Mouse (Mus musculus): ENCODE measurements around the gene Prkag2.

The Prkag2 gene

GRCm38 (mm10) chr5:25047670-25048069 is 52.8 kb downstream of the Prkag2 start:
- no peak for DNase-seq (ENCODE audit: low read depth, low spot score)

GRCm38 (mm10) chr5:25046762-25047161 is 53.7 kb downstream of the Prkag2 start:
- no peak for DNase-seq (ENCODE audit: low read depth, low spot score)

DNA sequence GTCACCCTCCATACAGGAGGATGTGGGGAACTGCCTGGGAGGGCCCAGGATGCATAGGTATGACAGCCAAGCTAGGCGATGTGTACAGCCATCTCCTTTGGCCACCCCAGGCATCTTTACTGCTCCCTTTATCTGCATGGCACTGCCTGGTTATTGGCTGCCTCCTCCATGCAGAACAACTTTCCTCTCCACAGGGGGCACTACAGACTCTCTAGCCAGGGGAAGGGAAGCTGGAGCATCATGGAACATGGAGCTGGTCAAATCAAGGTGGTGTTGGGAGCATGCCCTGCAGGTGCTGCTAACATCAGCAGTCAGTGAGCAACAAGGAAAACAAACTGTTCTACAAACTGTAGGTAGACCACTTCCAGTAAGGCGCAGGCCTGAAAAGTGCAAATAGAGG is 56.4 kb downstream of the Prkag2 start:
- no peak for DNase-seq (ENCODE audit: low read depth, low spot score)

- no peak for DNase-seq (ENCODE audit: low read depth, low spot score)
Observed at GRCm38 (mm10) chr5:25041947-25042346, 58.5 kb downstream of the Prkag2 start.

GRCm38 (mm10) chr5:25041307-25041706 is 59.1 kb downstream of the Prkag2 start:
- no peak for DNase-seq (ENCODE audit: low read depth, low spot score)

- DNase-seq (ENCODE audit: low read depth, low spot score) = no peak
Observed at GRCm38 (mm10) chr5:25040903-25041302, 59.5 kb downstream of the Prkag2 start.

DNA sequence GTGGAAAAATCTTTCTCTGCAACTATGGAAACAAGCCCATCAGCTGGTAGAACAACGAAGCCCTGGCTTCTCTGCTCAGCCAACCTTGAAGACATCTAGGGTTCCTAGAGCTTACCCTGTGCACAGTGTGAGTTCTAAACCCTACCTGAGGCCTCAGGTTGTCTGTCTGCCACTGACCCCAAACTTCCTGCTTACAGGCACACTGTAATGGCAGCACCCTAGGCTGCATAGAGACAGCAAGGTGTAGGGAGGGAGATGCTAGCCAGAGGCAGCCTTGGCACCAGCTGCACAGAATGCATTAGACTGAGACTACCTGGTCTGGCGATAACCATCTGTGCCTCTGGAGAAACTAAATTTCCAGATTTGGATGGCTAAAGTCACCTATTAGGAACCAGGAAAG is 61.6 kb downstream of the Prkag2 start:
- DNase-seq (ENCODE audit: low read depth, low spot score) = no peak

- DNase-seq (ENCODE audit: low read depth, low spot score) = no peak
Observed at GRCm38 (mm10) chr5:25035391-25035790, 65.1 kb downstream of the Prkag2 start.

DNA sequence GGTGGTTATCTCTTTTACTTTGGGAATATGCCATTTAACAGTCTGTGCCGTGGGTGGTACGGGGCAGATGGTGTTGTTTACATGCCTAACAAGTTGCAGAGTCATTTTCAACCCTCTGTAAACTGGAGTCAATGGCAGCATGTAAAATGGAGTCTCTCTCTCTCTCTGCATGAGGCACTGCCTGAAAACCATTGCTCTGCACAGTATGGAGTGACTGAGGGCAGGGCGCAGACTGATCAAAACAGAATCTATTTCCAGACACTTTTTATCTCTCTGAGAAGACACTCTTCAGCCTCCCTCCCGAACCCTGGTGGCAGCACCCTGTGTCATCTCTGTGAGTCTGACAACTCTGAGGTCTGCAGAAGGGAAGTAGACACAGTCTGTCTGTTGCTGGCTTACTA is 69.0 kb downstream of the Prkag2 start:
- no peak for DNase-seq (ENCODE audit: low read depth, low spot score)

GRCm38 (mm10) chr5:25031037-25031436 is 69.4 kb downstream of the Prkag2 start:
- DNase-seq (ENCODE audit: low read depth, low spot score) = no peak

GRCm38 (mm10) chr5:25030276-25030681 is 70.2 kb downstream of the Prkag2 start:
- no peak for DNase-seq (ENCODE audit: low read depth, low spot score)

DNA sequence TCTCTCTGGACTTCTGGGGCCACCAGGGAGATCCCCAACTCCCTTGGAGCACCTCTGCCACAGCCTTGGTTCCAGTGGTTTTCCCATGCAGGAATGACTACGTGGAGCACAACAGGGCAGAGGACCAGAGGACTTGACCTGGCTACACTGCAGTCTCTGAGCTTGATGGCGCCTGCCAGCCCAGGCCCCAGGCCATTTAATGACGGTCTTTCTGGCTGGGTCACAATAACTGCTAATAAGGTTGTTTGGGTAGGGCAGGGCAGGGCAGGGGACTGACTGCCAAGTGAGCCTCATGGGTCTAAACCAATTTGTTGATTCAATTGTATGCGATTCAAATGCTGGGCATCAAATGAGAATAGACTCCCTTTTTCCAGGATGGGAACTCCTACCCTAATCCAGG is 72.8 kb downstream of the Prkag2 start:
- DNase-seq (ENCODE audit: low read depth, low spot score) = no peak

DNA sequence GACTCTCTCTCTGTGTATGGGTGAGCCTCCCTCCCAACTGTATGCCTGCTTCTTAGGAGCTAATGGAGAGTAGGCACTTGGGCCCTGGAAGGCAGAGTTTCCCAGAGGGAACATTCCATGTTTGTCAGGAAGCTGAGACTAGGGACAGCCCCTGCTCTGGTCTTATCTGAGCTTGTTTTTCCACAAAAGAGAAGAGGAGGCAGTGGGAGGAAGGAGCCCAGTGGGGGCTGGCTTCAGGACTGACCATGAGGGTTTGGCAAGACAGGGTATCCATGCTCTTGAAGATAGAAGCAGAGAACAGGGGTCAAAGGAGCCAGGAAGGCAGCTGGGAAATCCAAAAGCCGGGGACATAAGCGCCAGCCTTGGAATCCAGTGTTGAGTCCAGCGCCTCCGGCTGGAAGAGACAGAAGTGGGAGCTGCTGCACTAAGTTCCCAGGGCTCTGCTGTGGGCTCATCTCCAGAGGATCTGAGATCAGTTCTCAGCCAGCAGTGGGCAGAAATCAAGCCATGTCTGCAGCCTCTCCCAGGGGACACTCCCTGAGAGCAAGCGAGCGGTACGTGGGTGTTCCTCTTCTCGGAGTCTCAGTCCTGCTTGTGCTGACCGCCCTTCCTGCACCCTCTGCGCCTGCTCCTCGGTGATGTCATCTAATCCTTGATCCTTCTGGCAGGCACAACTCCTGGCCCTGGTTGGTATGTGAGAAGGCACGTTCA is 75.0 kb downstream of the Prkag2 start:
- DNase-seq (ENCODE audit: low read depth, low spot score) = no peak

DNA sequence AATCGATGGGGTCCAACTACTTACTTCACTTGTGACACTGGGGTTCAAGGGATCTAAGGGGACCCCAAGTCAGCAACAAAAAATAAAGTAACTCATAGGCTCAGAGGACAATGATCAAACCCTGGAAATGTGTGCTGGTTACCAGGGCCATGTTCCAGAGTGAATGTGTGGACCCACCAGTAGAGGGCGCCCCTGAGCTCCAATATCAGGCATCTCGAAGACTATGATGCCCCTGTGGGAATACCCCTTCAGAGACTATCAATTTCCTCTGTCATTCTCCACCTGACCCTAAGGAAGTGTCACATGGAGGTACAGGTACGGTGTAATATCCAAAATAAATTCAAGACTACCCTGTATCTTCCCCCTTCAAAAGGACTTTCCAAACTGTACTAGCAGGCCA is 77.5 kb downstream of the Prkag2 start:
- DNase-seq (ENCODE audit: low read depth, low spot score) = no peak

DNA sequence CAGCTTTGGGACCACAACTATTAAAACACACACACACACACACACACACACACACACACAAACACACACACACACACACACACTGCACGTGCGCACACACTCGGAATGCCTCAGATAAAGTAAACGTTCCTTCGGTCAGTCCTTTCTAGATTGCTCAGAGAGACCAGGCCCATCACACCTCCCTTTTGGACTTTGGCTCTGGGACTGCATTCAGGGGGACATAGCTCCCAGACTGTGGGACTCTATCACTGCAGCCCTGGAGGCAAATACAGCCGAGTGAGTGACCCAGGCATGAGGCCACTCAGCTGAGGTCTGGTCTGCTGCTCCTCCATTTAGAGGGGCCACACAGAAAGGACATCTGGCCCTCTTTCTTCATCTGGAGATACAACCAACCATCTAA is 81.2 kb downstream of the Prkag2 start:
- no peak for DNase-seq (ENCODE audit: low read depth, low spot score)

GRCm38 (mm10) chr5:25012134-25012533 is 88.3 kb downstream of the Prkag2 start:
- no peak for DNase-seq (ENCODE audit: low read depth, low spot score)

DNA sequence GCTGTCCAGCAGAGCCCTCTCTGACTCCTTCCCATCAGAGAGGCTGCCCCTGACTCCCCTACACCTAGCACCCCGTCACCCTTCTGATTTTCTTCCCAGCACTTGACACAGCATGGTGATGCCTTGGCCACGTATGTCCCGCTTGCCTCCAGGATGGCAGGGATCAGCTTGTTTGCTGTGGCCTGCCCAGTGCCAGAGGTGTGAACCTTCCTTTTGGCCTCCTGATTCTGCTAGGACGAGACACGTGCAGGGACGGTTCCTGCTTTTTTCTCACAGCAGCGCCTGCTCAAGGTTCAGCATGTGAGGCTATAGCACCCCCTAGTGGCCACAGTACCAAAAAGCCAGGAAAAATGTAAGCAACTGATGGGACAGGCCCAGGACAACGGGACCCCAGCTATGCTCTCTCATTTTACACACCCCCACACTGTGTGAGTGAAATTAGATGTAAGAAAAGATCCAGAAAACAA is 89.4 kb downstream of the Prkag2 start:
- DNase-seq (ENCODE audit: low read depth, low spot score) = peak; percentile 83

- peak; percentile 66 for DNase-seq (ENCODE audit: low read depth, low spot score)
Observed at GRCm38 (mm10) chr5:25010438-25010892, 90.0 kb downstream of the Prkag2 start.

DNA sequence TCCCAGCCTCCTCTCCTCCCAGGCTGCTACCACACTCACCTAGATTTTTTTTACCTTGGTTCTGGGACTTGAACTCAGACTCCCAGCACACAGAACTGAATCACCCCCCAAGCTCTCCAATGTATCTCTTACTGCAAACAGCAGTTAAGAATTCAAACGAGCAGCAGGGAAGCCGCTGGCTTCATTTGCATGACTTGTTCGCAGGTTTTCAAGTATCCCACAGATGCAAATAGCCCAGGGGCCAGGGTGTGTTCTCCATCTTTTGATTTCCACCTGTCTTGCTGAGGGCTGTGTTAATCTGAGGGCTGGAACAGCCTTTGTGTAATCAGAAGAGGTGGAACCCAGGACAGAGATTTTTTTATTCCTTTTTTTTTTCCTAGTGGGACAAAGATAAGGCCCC is 90.7 kb downstream of the Prkag2 start:
- no peak for DNase-seq (ENCODE audit: low read depth, low spot score)

DNA sequence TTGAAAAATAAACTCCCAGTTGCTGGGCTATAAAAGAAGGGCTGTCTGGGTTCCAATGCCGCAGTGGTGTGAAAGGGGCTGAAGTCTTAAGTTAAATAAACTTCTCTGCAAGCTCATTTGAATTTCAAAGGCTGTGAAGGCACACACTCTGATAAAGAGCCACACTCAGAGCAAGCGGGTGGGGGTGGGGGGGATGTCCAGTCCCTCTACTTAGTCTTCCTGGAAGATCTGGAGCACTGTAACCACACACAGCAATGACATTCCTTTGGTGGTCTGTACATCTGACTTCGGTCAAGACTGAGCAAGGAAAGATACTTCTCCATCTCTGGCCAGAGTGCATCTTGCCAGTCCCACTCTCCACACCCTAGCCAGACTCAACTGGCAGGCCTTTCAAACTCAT is 91.5 kb downstream of the Prkag2 start:
- no peak for DNase-seq (ENCODE audit: low read depth, low spot score)

GRCm38 (mm10) chr5:25006848-25007247 is 93.6 kb downstream of the Prkag2 start:
- peak; percentile 55 for DNase-seq (ENCODE audit: low read depth, low spot score)

- DNase-seq (ENCODE audit: low read depth, low spot score) = no peak
Observed at GRCm38 (mm10) chr5:25005532-25006129, 94.8 kb downstream of the Prkag2 start.

GRCm38 (mm10) chr5:25001391-25001794 is 99.0 kb downstream of the Prkag2 start:
- DNase-seq (ENCODE audit: low read depth, low spot score) = no peak
